Mouse (Mus musculus) intestine, postnatal 0 days (tissue): ENCODE measurements around the gene Socs7. TPM values are rescaled to one million over a fixed set of nuclear protein-coding genes. Genes with fewer than 3 reads are reported as not detected.

Experiments
- ATAC-seq: fragments of 200-750 bp; cut with Nextera tagmentation; 2 replicates; pipeline ENCODE4 v1.8.0; 2017; ENCODE audit warnings: mild to moderate bottlenecking, moderate TSS enrichment, moderate library complexity
- H3K27ac ChIP-seq: fragments of 300-500 bp; sonication (generic); 2 replicates; pipeline ENCODE4 v1.5.1; 2014; ENCODE audit warnings: mild to moderate bottlenecking, low read depth, low read length, moderate library complexity
- H3K27me3 ChIP-seq: fragments of 300-500 bp; sonication (generic); replicated peaks from 2 replicates; pipeline ENCODE4 v1.6.1; 2014; ENCODE audit warnings: low read length, mixed read lengths; ENCODE audit not compliant: control insufficient read depth, insufficient read depth
- H3K36me3 ChIP-seq: fragments of 300-500 bp; sonication (generic); 2 replicates; pipeline ENCODE4 v1.6.1; 2014; ENCODE audit warnings: mild to moderate bottlenecking, moderate library complexity; ENCODE audit not compliant: control insufficient read depth, insufficient read depth
- H3K4me1 ChIP-seq: fragments of 300-500 bp; sonication (generic); replicated peaks from 2 replicates; pipeline ENCODE4 v1.6.1; 2014; ENCODE audit warnings: antibody characterized with exemption, low read length, mixed read lengths; ENCODE audit not compliant: control insufficient read depth, insufficient read depth
- H3K4me2 ChIP-seq: fragments of 300-500 bp; sonication (generic); replicated peaks from 2 replicates; pipeline ENCODE4 v1.6.1; 2014; ENCODE audit warnings: low read depth, mild to moderate bottlenecking, moderate library complexity
- H3K4me3 ChIP-seq: fragments of 300-500 bp; sonication (generic); 2 replicates; pipeline ENCODE4 v1.5.1; 2014; ENCODE audit warnings: low read depth, low read length
- H3K9ac ChIP-seq: fragments of 300-500 bp; sonication (generic); 2 replicates; pipeline ENCODE4 v1.6.1; 2014; ENCODE audit warnings: mild to moderate bottlenecking, low read depth, low read length
- H3K9me3 ChIP-seq: fragments of 300-500 bp; sonication (generic); 2 replicates; pipeline ENCODE4 v1.6.1; 2016; ENCODE audit warnings: mixed run types; ENCODE audit not compliant: control insufficient read depth
- CTCF ChIP-seq: sonication (generic); IDR thresholded peaks from 2 replicates; pipeline ENCODE4 v1.5.1; 2016; ENCODE audit warnings: low read depth, mild to moderate bottlenecking, control low read depth, antibody characterized with exemption, moderate library complexity
- WGBS: fragments of 180-500 bp; shearing (Covaris S2); extraction: QIAGEN DNeasy Blood & Tissue Kit; methylation state at CpG from one replicate; pipeline ENCODE4 v1.1.7; 2014; 5-methylcytosine and 5-hydroxymethylcytosine counted together
- polyA plus RNA-seq: library from polyadenylated mRNA; unstranded; fragments of >200 nt; fragmentation: Nextera tagmentation; extraction: Ambion mirVana; gene quantifications from 2 replicates; pipeline ENCODE4 v1.2.1, GENCODE M21; 2015

Socs7 gene
- polyA plus RNA-seq, 1 experiment from 2014 or later, result 2.5 TPM

GRCm38 (mm10) chr11:97445999-97446511, 83.7 kb downstream of the Socs7 start:
- no peak for ATAC-seq
- WGBS, result 41% methylated on average over 4 of the region's 4 CpGs
- no peak overlapping the region for H3K9ac ChIP-seq

GRCm38 (mm10) chr11:97447979-97448378, 85.6 kb downstream of the Socs7 start:
- 66% methylated on average over 7 of the region's 7 CpGs for WGBS
- no peaks in the 10 kb centered on the region for H3K9me3 ChIP-seq
- no peaks in the 10 kb centered on the region for H3K4me1 ChIP-seq
- no peak overlapping the region for H3K27ac ChIP-seq
- peaks cover 47% of the 10 kb centered on the region for H3K36me3 ChIP-seq
- ATAC-seq, result no peak
- TF ChIP-seq CTCF, result no peak
- no peak overlapping the region for H3K9ac ChIP-seq
- H3K27me3 ChIP-seq, result no peaks in the 10 kb centered on the region
- H3K4me2 ChIP-seq, result no peak overlapping the region
- no peak overlapping the region for H3K4me3 ChIP-seq

More at GRCm38 (mm10) chr11:97445999-97446511, 83.7 kb downstream of the Socs7 start:
- H3K9me3 ChIP-seq, result no peaks in the 10 kb centered on the region
- H3K4me2 ChIP-seq, result no peak overlapping the region
- H3K36me3 ChIP-seq, result peaks cover 30% of the 10 kb centered on the region; the same call in 1 of the 2 replicates
- H3K4me1 ChIP-seq, result peaks cover 8% of the 10 kb centered on the region; the same call in 1 of the 2 replicates
- H3K27ac ChIP-seq, result no peak overlapping the region
- H3K27me3 ChIP-seq, result no peaks in the 10 kb centered on the region
- TF ChIP-seq CTCF, result no peak
- no peak overlapping the region for H3K4me3 ChIP-seq

Other genes with a start within 250 kb of the Socs7 start
- gene Tbx21, start 247.2 kb upstream of the Socs7 start, polyA plus RNA-seq, result 0.09 and 0.13 TPM in 2 replicates
- 1.7 and 2.4 TPM in 2 replicates for gene Tbkbp1, start 211.1 kb upstream of the Socs7 start, polyA plus RNA-seq
- 17.5 and 18.1 TPM in 2 replicates for gene Kpnb1, start 174.7 kb upstream of the Socs7 start, polyA plus RNA-seq
- gene Npepps, start 81.9 kb upstream of the Socs7 start, polyA plus RNA-seq, result 41.9 and 54.7 TPM in 2 replicates
- gene Mrpl45, start 46.8 kb upstream of the Socs7 start, polyA plus RNA-seq, result 40.2 and 40.5 TPM in 2 replicates
- 0.07 and 0.20 TPM in 2 replicates for gene Gpr179, start 10.5 kb upstream of the Socs7 start, polyA plus RNA-seq
- gene Arhgap23, start 53.0 kb downstream of the Socs7 start, polyA plus RNA-seq, result 3.5 and 4.6 TPM in 2 replicates
- 0.10 and 0.21 TPM in 2 replicates for gene 4933428G20Rik, start 137.8 kb downstream of the Socs7 start, polyA plus RNA-seq
- 0.18 and 0.24 TPM in 2 replicates for gene Srcin1, start 213.6 kb downstream of the Socs7 start, polyA plus RNA-seq